ENCODE assay signal across 8 mouse cellular contexts in the genomic region with DNA sequence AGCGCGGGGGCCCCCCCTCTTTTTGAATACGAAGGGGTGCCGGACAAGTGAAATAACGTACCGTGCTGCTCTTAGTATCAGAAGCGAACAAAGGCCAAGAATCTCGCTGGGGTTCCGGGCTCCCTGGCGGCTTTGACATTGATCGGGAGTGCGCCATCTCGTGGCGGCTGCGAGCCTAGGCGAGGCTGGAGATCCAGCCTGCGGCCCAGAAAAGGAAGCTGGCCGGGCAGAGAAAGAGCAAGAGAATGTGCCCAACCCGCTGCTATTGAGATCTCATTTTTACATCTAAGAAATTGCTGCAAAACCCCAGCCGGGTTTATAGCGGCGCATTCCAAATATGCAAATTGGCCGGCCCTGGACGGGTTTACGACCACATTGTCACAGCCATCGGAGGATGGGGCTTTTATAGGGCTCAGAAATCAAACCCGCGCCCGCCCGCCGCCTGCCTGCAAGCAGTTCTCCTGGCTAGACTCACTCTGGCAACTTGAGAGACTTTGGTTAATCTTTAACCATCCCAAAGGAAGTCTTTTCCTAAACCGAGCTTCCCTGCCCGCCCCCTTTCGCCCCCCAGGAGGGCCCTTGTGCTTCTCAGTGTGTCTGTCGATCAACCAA. TPM values are rescaled to one million over a fixed set of nuclear protein-coding genes. Genes with fewer than 3 reads are reported as not detected.
DNase-seq lines count a peak whose midpoint lies in the region; ATAC-seq and TF ChIP-seq lines count a peak whose summit lies in the region.

Gene Hoxa10 (minus strand): TSS at position 466 of the 612 bp plus-strand sequence.

- peak within 1 kb of the TSS; percentile 48 for H3K4me2 ChIP-seq in heart, embryonic 12.5 days

- ATAC-seq in heart, embryonic 12.5 days (ENCODE audit: insufficient number of reproducible peaks, low FRiP score): no peak
- ATAC-seq in erythroid progenitor cell, adult 5-6 weeks (replicated peaks; ENCODE audit: low FRiP score, poor library complexity, severe bottlenecking): no peak

- peaks cover 90% of the 10 kb centered on the region for H3K27me3 ChIP-seq in heart, embryonic 12.5 days (replicated peaks)
- H3K27me3 ChIP-seq in small intestine, adult 2 months (ENCODE audit: control insufficient read depth, insufficient read depth, low read length): peaks cover 84% of the 10 kb centered on the region

- H3K36me3 ChIP-seq in heart, embryonic 12.5 days: no peaks in the 10 kb centered on the region
- no peaks in the 10 kb centered on the region for H3K36me3 ChIP-seq in small intestine, adult 2 months (ENCODE audit: control insufficient read depth, insufficient read depth, low read length)

- peak; percentile 71 for DNase-seq in ovary, postnatal 36 days (ENCODE audit: low spot score)
- DNase-seq in ovary, adult 18-20 months (ENCODE audit: low spot score): no peak
- peak; percentile 88 for DNase-seq in embryo, embryonic 11.5 days (ENCODE audit: low read depth, low spot score)
- DNase-seq in kidney, adult 9 months: peak; percentile 94
- DNase-seq in lung, postnatal 14 days: peak; percentile 85

- peak within 1 kb of the TSS; percentile 26 for H3K4me3 ChIP-seq in heart, embryonic 12.5 days
- no peak within 1 kb of the TSS for H3K4me3 ChIP-seq in small intestine, adult 2 months (ENCODE audit: low read depth, low read length)

- H3K9ac ChIP-seq in heart, embryonic 12.5 days: no peak within 1 kb of the TSS

- no peak within 1 kb of the TSS for H3K27ac ChIP-seq in heart, embryonic 12.5 days (ENCODE audit: poor library complexity, severe bottlenecking)
- no peak within 1 kb of the TSS for H3K27ac ChIP-seq in small intestine, adult 2 months (ENCODE audit: insufficient read depth, low read depth, low read length)

- TF ChIP-seq CTCF in small intestine, adult 2 months (IDR thresholded peaks at IDR 0.05; ENCODE audit: extremely low read depth, insufficient read length, insufficient replicate concordance, low read depth, low read length): peak; percentile 75

- WGBS in heart, embryonic 12.5 days: 2% methylated on average over 35 of the region's 35 CpGs
- WGBS in small intestine, adult 2 months: 3% methylated on average over 35 of the region's 35 CpGs

- no peak for TF ChIP-seq POLR2A in small intestine, adult 2 months (IDR thresholded peaks at IDR 0.05; ENCODE audit: low read depth, low read length)

- no peaks in the 10 kb centered on the region for H3K9me3 ChIP-seq in heart, embryonic 12.5 days (replicated peaks)

- H3K4me1 ChIP-seq in heart, embryonic 12.5 days (replicated peaks): 0 out of 2 replicates have a peak, but pooled peaks cover 6% of the 10 kb centered on the region
- no peaks in the 10 kb centered on the region for H3K4me1 ChIP-seq in small intestine, adult 2 months (ENCODE audit: control insufficient read depth, insufficient read depth, insufficient read length, low read length)

RNA-seq across cellular contexts. Expression of gene Hoxa10, which starts in this region (rescaled TPM):
- 0.31 and 0.60 TPM in 2 replicates for polyA plus RNA-seq in heart, embryonic 12.5 days (2016; fragmentation: Nextera tagmentation; extraction: Ambion mirVana)
- 0.06 TPM in 1 of 2 replicates, not detected in the other for polyA plus RNA-seq in small intestine, adult 2 months (2012; rRNA removed)
- not detected in 2 replicates for total RNA-seq in erythroid progenitor cell, adult 5-6 weeks (2015; ENCODE audit: low replicate concordance)
- total RNA-seq in erythroid progenitor cell, adult 5-6 weeks (2017; ENCODE audit: low replicate concordance): 0.15 TPM in 1 of 2 replicates, not detected in the other
